Comparison of ENCODE assay signal across 10 mouse cellular contexts in genomic region chr8:83390006-83390701, GRCm38 (mm10). TPM values are rescaled to one million over a fixed set of nuclear protein-coding genes. Genes with fewer than 3 reads are reported as not detected.
DNase-seq lines count a peak whose midpoint lies in the region; ATAC-seq and TF ChIP-seq lines count a peak whose summit lies in the region.
"Had no signal": no experiment of that assay in that cellular context is flagged by ENCODE, and none has a peak within 500 bp of the region (broad histone marks: within the 10 kb centered on the region; RNA-seq: fewer than 3 reads in every experiment).

No protein-coding gene starts in this region.

- H3K4me1 ChIP-seq in heart, embryonic 12.5 days (replicated peaks) = 0 out of 2 replicates have a peak, but pooled peaks cover 5% of the 10 kb centered on the region
- H3K4me1 ChIP-seq in ES-E14 (ENCODE audit: control insufficient read depth in 2 of 2, insufficient read depth in 2 of 2, low read length in 2 of 2, poor library complexity in 1 of 2) = peaks cover 0 to 2% of the 10 kb centered on the region in 2 experiments; a peak in 2 of 4 replicates
- peaks cover 12% of the 10 kb centered on the region for H3K4me1 ChIP-seq in hindbrain, embryonic 10.5 days (replicated peaks)
- no peaks in the 10 kb centered on the region for H3K4me1 ChIP-seq in midbrain, embryonic 11.5 days (ENCODE audit: control insufficient read depth, insufficient read depth, low read length)

- intact Hi-C loops in heart, postnatal 36 days (cut with DNase I) = no loop called here

- in situ Hi-C loops in ES-E14 (cut with MboI; ENCODE audit: low sequenced_read_pairs in 2 of 2, unreplicated experiment in 2 of 2) = no loop called here

- WGBS in heart, embryonic 12.5 days = 9% methylated on average over 14 of the region's 14 CpGs
- WGBS in hindbrain, embryonic 10.5 days = 5% methylated on average over 14 of the region's 14 CpGs
- 5% methylated on average over 14 of the region's 14 CpGs for WGBS in midbrain, embryonic 11.5 days

- H3K9ac ChIP-seq in heart, embryonic 12.5 days = peak overlapping the region; percentile 28; the same call in 1 of the 2 replicates
- H3K9ac ChIP-seq in ES-E14 (ENCODE audit: insufficient read depth, low read depth, low read length, poor library complexity, severe bottlenecking) = peak overlapping the region; percentile 74
- peak overlapping the region; percentile 75 for H3K9ac ChIP-seq in midbrain, embryonic 11.5 days (ENCODE audit: low read length)

- no peaks in the 10 kb centered on the region for H3K36me3 ChIP-seq in heart, embryonic 12.5 days
- H3K36me3 ChIP-seq in ES-E14 (ENCODE audit: control insufficient read depth, insufficient read depth, low read length, poor library complexity, severe bottlenecking) = no peaks in the 10 kb centered on the region
- no peaks in the 10 kb centered on the region for H3K36me3 ChIP-seq in hindbrain, embryonic 10.5 days
- H3K36me3 ChIP-seq in midbrain, embryonic 11.5 days (ENCODE audit: control insufficient read depth, insufficient read depth, low read length) = no peaks in the 10 kb centered on the region
- H3K36me3 ChIP-seq: G1E had no signal

- peak overlapping the region; percentile 41 for H3K4me3 ChIP-seq in heart, embryonic 12.5 days
- peak overlapping the region; percentile 80 to 94 for H3K4me3 ChIP-seq in ES-E14 (ENCODE audit: insufficient read depth in 1 of 2, low read depth in 1 of 2, low read length in 2 of 2, poor library complexity in 1 of 2, severe bottlenecking in 1 of 2)
- H3K4me3 ChIP-seq in hindbrain, embryonic 10.5 days = peak overlapping the region; percentile 73
- H3K4me3 ChIP-seq in midbrain, embryonic 11.5 days (ENCODE audit: low read depth, low read length) = peak overlapping the region; percentile 62

- H3K4me2 ChIP-seq in heart, embryonic 12.5 days = peak overlapping the region; percentile 64
- H3K4me2 ChIP-seq in midbrain, embryonic 11.5 days = peak overlapping the region; percentile 94

- H3K27ac ChIP-seq in heart, embryonic 12.5 days (ENCODE audit: poor library complexity, severe bottlenecking) = no peak overlapping the region
- H3K27ac ChIP-seq in ES-E14 (ENCODE audit: insufficient read depth, low read depth, low read length, poor library complexity, severe bottlenecking) = no peak overlapping the region
- peak overlapping the region; percentile 78 for H3K27ac ChIP-seq in hindbrain, embryonic 10.5 days
- H3K27ac ChIP-seq in midbrain, embryonic 11.5 days (ENCODE audit: low read depth, low read length) = no peak overlapping the region

- no peak for DNase-seq in heart, postnatal 36 days
- DNase-seq in ES-E14 (ENCODE audit: low read depth, low spot score) = no peak
- no peak for DNase-seq in hindbrain, embryonic 10.5 days (ENCODE audit: low spot score)
- no peak for DNase-seq in midbrain, embryonic 11.5 days (ENCODE audit: low spot score, missing footprints)
- DNase-seq in spleen, adult 18-20 months = no peak
- no peak for DNase-seq in B cell, adult 2 months
- no peak for DNase-seq in testis, postnatal 10 days (ENCODE audit: low spot score)

- no peak for ATAC-seq in heart, embryonic 12.5 days (ENCODE audit: insufficient number of reproducible peaks, low FRiP score)
- peak; percentile 77 for ATAC-seq in midbrain, embryonic 11.5 days (ENCODE audit: low FRiP score)

- H3K27me3 ChIP-seq in heart, embryonic 12.5 days (replicated peaks) = peaks cover 45% of the 10 kb centered on the region
- H3K27me3 ChIP-seq in hindbrain, embryonic 10.5 days (ENCODE audit: insufficient read depth, poor library complexity, severe bottlenecking) = peaks cover 35% of the 10 kb centered on the region
- peaks cover 2% of the 10 kb centered on the region; the same call in 1 of the 2 replicates for H3K27me3 ChIP-seq in midbrain, embryonic 11.5 days (ENCODE audit: control insufficient read depth, insufficient read depth, low read length)

- no peaks in the 10 kb centered on the region; the same call in 1 of the 2 replicates for H3K9me3 ChIP-seq in heart, embryonic 12.5 days (replicated peaks)
- no peaks in the 10 kb centered on the region for H3K9me3 ChIP-seq in ES-E14 (ENCODE audit: control insufficient read depth, insufficient read depth, low read depth, low read length)
- no peaks in the 10 kb centered on the region for H3K9me3 ChIP-seq in hindbrain, embryonic 10.5 days
- H3K9me3 ChIP-seq in midbrain, embryonic 11.5 days (ENCODE audit: control insufficient read depth, low read length) = no peaks in the 10 kb centered on the region

TF ChIP-seq in ES-E14, 5 proteins besides CTCF, POLR2A, EP300 and RAD21:
- TF ChIP-seq MAFK (IDR thresholded peaks at IDR 0.05; ENCODE audit: insufficient read depth, low read depth, low read length) = no peak
- TF ChIP-seq CHD2 (IDR thresholded peaks at IDR 0.05; ENCODE audit: low read depth, low read length) = no peak
- TF ChIP-seq ZC3H11A (IDR thresholded peaks at IDR 0.05; ENCODE audit: borderline replicate concordance, low read depth, low read length) = no peak
- no peak for TF ChIP-seq HCFC1 (IDR thresholded peaks at IDR 0.05; ENCODE audit: borderline replicate concordance, insufficient read depth, low read length)
- TF ChIP-seq ZNF384 (IDR thresholded peaks at IDR 0.05; ENCODE audit: low read depth, low read length) = no peak

RNA-seq across cellular contexts. Expression of gene Clgn, which starts 0.5 kb away (rescaled TPM):
- 0.14 TPM in 1 of 2 replicates, not detected in the other for polyA plus RNA-seq in heart, embryonic 12.5 days (2016; fragmentation: Nextera tagmentation; extraction: Ambion mirVana)
- not detected for total RNA-seq in heart, postnatal 36 days (2021)
- total RNA-seq in ES-E14 (2012; rRNA removed) = 13.0 and 19.2 TPM in 2 replicates
- polyA plus RNA-seq in hindbrain, embryonic 10.5 days (2016; fragmentation: Nextera tagmentation; extraction: Ambion mirVana) = 2.9 and 3.5 TPM in 2 replicates
- polyA plus RNA-seq in midbrain, embryonic 11.5 days (2014; fragmentation: Nextera tagmentation; extraction: Ambion mirVana) = 5.4 and 6.1 TPM in 2 replicates
- polyA plus RNA-seq: G1E had no signal

RNA-seq across cellular contexts. Expression of gene Mgat4d, which starts 41.9 kb away (rescaled TPM):
- polyA plus RNA-seq in heart, embryonic 12.5 days (2016; fragmentation: Nextera tagmentation; extraction: Ambion mirVana) = not detected in 2 replicates
- not detected for total RNA-seq in heart, postnatal 36 days (2021)
- total RNA-seq in ES-E14 (2012; rRNA removed) = 0.31 and 0.32 TPM in 2 replicates
- not detected in 2 replicates for polyA plus RNA-seq in hindbrain, embryonic 10.5 days (2016; fragmentation: Nextera tagmentation; extraction: Ambion mirVana)
- polyA plus RNA-seq in midbrain, embryonic 11.5 days (2014; fragmentation: Nextera tagmentation; extraction: Ambion mirVana) = not detected in 2 replicates
- total RNA-seq: common myeloid progenitor, adult 5-6 weeks; G1E had no signal
- polyA plus RNA-seq: G1E had no signal

RNA-seq across cellular contexts. Expression of gene Elmod2, which starts 57.9 kb away (rescaled TPM):
- polyA plus RNA-seq in heart, embryonic 12.5 days (2016; fragmentation: Nextera tagmentation; extraction: Ambion mirVana) = 14.8 and 16.1 TPM in 2 replicates
- 10 to 100 TPM; 11.3 to 11.8 TPM for total RNA-seq in heart, postnatal 36 days (2021)
- 8.9 and 10.7 TPM in 2 replicates for total RNA-seq in ES-E14 (2012; rRNA removed)
- polyA plus RNA-seq in hindbrain, embryonic 10.5 days (2016; fragmentation: Nextera tagmentation; extraction: Ambion mirVana) = 15.6 and 21.0 TPM in 2 replicates
- 28.9 and 29.8 TPM in 2 replicates for polyA plus RNA-seq in midbrain, embryonic 11.5 days (2014; fragmentation: Nextera tagmentation; extraction: Ambion mirVana)
